Mouse (Mus musculus): ENCODE measurements around the gene Tmprss12. TPM values are rescaled to one million over a fixed set of nuclear protein-coding genes. Genes with fewer than 3 reads are reported as not detected.
"Not testable (repeated sequence)": the region's sequence is repeated elsewhere in the genome, so short reads cannot be mapped to it uniquely, and the experiment has no call there.

Gene Tmprss12
- polyA plus RNA-seq, 1 experiment from 2014 or later, result not detected

DNA sequence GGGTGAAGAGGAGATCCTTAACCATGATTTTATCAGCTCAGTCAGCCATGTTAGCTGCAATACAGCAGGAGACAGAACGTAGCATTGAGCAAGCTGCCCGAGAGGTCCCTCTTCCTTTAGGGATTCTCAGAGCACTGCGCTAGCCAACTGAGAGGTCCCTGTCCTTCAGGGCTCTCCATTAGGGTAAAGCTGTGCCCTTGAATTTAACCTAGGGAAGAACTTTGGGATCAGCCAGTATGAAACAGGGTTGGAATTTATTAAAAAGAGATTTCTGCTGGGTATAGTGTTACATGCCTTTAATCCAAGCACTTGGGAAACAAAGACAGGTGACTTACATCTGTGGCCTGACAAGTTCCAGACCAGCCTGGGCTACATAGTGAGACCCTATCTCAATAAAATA, 3.1 kb upstream of the Tmprss12 start:
- no peak overlapping the region for H3K4me3 ChIP-seq
- ATAC-seq (ENCODE audit: low FRiP score, low read depth), result no peak
- H3K4me1 ChIP-seq, result no peaks in the 10 kb centered on the region
- no peaks in the 10 kb centered on the region for H3K36me3 ChIP-seq
- no peaks in the 10 kb centered on the region for H3K27me3 ChIP-seq
- 89% methylated on average over 3 of the region's 3 CpGs for WGBS
- peaks cover 14% of the 10 kb centered on the region; the same call in 1 of the 2 replicates for H3K9me3 ChIP-seq
- H3K9ac ChIP-seq, result no peak overlapping the region
- no peak overlapping the region for H3K4me2 ChIP-seq (replicated peaks)
- H3K27ac ChIP-seq, result no peak overlapping the region

DNA sequence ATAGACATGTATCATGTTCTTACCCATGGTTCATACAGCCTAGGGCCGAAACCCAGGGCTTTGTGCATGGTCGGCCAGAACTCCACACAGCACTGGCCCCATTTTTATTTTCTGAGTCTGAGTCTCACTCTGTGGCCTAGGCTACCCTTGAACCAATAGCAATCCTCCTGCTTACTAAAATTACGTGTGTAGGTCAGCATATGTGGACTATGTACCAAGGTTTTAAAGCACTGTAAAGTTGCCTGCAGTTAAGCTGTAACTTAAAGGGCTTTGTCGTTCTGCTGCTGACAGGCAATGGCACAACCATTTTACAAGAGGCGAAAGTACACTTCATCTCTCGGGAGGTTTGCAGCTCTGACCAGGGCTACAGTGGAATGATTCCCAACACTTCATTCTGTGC, 8.3 kb downstream of the Tmprss12 start:
- no peak overlapping the region for H3K27ac ChIP-seq
- no peak overlapping the region for H3K4me2 ChIP-seq (replicated peaks)
- no peaks in the 10 kb centered on the region for H3K36me3 ChIP-seq
- 78% methylated on average over 6 of the region's 6 CpGs for WGBS
- H3K9me3 ChIP-seq, result no peaks in the 10 kb centered on the region
- H3K27me3 ChIP-seq, result no peaks in the 10 kb centered on the region
- no peak overlapping the region for H3K9ac ChIP-seq
- no peak for ATAC-seq (ENCODE audit: low FRiP score, low read depth)
- no peaks in the 10 kb centered on the region for H3K4me1 ChIP-seq
- no peak overlapping the region for H3K4me3 ChIP-seq

- no peak overlapping the region for H3K4me3 ChIP-seq
- H3K27ac ChIP-seq, result no peak overlapping the region
- H3K4me1 ChIP-seq, result no peaks in the 10 kb centered on the region
- no peak overlapping the region for H3K9ac ChIP-seq
- 85% methylated on average over 5 of the region's 5 CpGs for WGBS
- H3K36me3 ChIP-seq, result no peaks in the 10 kb centered on the region
- H3K9me3 ChIP-seq, result no peaks in the 10 kb centered on the region
- H3K4me2 ChIP-seq (replicated peaks), result no peak overlapping the region
- ATAC-seq (ENCODE audit: low FRiP score, low read depth), result no peak
- H3K27me3 ChIP-seq, result no peaks in the 10 kb centered on the region
These were observed 10.2 kb downstream of the Tmprss12 start for GRCm38 (mm10) chr15:100290858-100291257.

DNA sequence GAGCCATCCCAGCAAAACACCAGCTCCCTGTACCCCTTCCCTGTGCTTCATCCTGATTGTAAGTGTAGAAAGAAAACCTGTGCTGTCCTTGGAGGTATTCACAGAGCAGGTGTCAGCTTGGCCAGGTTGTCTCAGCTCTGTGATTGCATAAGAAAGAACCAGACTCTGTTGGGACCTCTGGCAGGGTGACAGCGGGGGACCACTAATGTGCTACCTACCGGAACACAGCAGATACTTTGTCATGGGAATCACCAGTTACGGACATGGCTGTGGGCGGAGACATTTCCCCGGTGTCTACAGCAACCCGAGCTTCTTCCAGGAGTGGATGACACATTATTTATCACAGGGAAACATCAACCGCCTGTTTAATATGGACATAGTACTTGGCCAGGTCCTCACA, 11.7 kb downstream of the Tmprss12 start:
- 73% methylated on average over 7 of the region's 7 CpGs for WGBS
- Histone ChIP-seq H3K9me3 (no peaks in the 10 kb centered on the region), H3K36me3 (no peaks in the 10 kb centered on the region), H3K4me2 (replicated peaks) (no peak overlapping the region), H3K4me1 (no peaks in the 10 kb centered on the region), H3K9ac (no peak overlapping the region), H3K27me3 (no peaks in the 10 kb centered on the region), H3K4me3 (no peak overlapping the region), H3K27ac (no peak overlapping the region)
- ATAC-seq (ENCODE audit: low FRiP score, low read depth), result no peak

GRCm38 (mm10) chr15:100297856-100298255, 17.2 kb downstream of the Tmprss12 start:
- H3K9me3 ChIP-seq, result peaks cover 4% of the 10 kb centered on the region; the same call in 1 of the 2 replicates
- H3K27me3 ChIP-seq, result no peaks in the 10 kb centered on the region
- ATAC-seq (ENCODE audit: low FRiP score, low read depth), result no peak
- no peak overlapping the region for H3K4me3 ChIP-seq
- no peak overlapping the region for H3K4me2 ChIP-seq (replicated peaks)
- H3K9ac ChIP-seq, result no peak overlapping the region
- no peak overlapping the region for H3K27ac ChIP-seq
- H3K4me1 ChIP-seq, result no peaks in the 10 kb centered on the region
- 89% methylated on average over 5 of the region's 5 CpGs for WGBS
- H3K36me3 ChIP-seq, result no peaks in the 10 kb centered on the region

DNA sequence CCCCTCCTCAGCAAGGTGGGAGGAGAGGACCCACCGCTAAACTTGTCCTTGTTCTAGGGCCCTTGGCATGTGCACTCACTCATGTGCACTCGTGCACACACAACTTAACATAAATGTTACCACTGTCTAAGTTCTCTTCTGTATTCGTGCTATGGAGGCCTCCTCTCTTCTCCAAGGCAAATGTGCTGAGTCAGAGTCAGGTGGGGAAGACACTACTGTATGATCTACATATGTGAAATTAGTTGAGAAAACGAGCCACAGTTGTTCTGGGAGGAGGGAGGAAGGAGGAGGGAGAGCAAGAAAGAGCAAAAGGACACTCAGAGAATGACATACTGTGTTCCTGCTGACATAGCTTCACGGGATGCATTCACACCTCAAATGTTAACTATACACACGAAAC, 19.9 kb downstream of the Tmprss12 start:
- ATAC-seq (ENCODE audit: low FRiP score, low read depth), result no peak
- H3K4me3 ChIP-seq, result no peak overlapping the region
- peaks cover 4% of the 10 kb centered on the region; the same call in 1 of the 2 replicates for H3K9me3 ChIP-seq
- no peaks in the 10 kb centered on the region for H3K27me3 ChIP-seq
- 77% methylated on average over 6 of the region's 6 CpGs for WGBS
- H3K4me1 ChIP-seq, result 0 out of 2 replicates have a peak, but pooled peaks cover 4% of the 10 kb centered on the region
- no peak overlapping the region for H3K4me2 ChIP-seq (replicated peaks)
- H3K9ac ChIP-seq, result no peak overlapping the region
- no peak overlapping the region for H3K27ac ChIP-seq
- H3K36me3 ChIP-seq, result no peaks in the 10 kb centered on the region

DNA sequence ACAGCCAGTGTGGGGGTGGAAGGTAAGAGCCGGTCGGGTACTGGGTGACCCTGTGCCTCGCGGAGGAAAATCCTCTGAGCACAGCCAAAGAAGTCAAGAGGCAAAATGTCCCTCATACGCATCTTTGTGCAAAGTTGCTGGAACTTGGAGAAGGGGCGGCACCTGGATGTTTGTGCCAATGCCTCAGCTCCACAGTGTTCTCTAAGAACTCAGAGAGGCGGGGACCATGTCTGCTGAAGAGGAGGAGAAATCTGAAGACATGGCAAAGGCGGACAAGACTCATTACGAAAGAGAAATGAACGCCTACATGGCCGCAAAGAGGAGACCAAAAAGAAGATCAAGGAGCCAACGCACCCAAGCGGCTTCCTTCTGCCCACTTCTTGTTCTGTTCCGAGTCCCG, 20.9 kb downstream of the Tmprss12 start:
- Histone ChIP-seq H3K4me3 (no peak overlapping the region), H3K4me1 (0 out of 2 replicates have a peak, but pooled peaks cover 4% of the 10 kb centered on the region), H3K4me2 (replicated peaks) (no peak overlapping the region), H3K27me3 (no peaks in the 10 kb centered on the region), H3K9ac (no peak overlapping the region), H3K36me3 (no peaks in the 10 kb centered on the region), H3K9me3 (peaks cover 4% of the 10 kb centered on the region; the same call in 1 of the 2 replicates), H3K27ac (no peak overlapping the region)
- 86% methylated on average over 15 of the region's 15 CpGs for WGBS
- no peak for ATAC-seq (ENCODE audit: low FRiP score, low read depth)

- Histone ChIP-seq H3K9me3 (no peaks in the 10 kb centered on the region), H3K4me2 (replicated peaks) (peak overlapping the region; percentile 80), H3K36me3 (no peaks in the 10 kb centered on the region), H3K4me1 (0 out of 2 replicates have a peak, but pooled peaks cover 4% of the 10 kb centered on the region), H3K4me3 (peak overlapping the region; percentile 54), H3K27ac (no peak overlapping the region), H3K27me3 (no peaks in the 10 kb centered on the region), H3K9ac (no peak overlapping the region)
- no peak for ATAC-seq (ENCODE audit: low FRiP score, low read depth)
- WGBS, result 55% methylated on average over 8 of the region's 8 CpGs
These were observed 22.9 kb downstream of the Tmprss12 start for GRCm38 (mm10) chr15:100303428-100304018.

DNA sequence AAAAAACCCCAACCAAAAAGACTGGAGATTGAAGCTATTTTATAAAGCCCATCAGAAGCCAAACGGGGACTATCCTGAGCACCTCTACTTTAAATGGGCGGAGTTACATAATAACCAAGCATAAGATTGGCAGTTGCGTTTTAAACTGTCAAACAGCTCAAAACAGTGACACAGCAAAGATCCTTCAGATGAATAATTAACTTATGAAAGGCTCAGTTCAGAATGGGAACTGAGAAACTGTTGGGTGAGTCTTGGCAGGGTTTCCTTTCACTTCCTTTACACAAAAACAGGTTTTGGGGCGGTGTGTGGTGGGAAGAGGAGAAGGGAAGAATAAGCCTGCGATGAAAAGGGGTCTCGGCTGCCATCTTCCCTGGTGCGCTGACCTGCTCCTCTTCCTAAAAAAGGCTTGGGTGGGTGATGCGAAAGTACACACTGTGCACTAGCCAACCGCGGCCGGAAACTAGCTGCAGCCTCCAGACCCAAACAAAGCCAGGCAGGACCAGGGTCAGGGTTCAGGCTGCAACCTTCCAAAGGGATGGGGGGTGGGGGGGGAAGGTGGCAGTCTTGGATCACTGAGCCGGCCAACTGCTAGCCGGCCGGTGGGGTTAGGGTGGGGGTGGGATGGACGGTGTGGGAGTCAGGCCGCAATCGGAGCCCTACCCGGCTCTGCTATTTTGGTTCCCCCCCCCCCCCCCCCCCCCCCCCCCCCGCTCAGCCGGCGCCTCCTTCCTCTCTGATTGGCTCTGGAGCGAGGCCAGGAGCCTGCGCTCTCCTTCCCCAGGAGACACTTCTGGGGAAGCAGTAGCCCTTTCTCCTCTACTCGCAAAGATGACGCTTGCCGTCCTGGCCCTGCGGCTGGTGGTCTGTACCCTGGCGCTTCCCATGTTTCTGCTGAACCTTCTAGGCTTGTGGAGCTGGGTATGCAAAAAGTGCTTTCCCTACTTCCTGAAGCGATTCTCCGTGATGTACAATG, 23.7 kb downstream of the Tmprss12 start, which contains the start of gene Mettl7a1:
Mettl7a1 (plus strand) TSS at position 122 of the 973 bp plus-strand sequence.
- H3K4me3 ChIP-seq, result peak within 1 kb of the TSS; percentile 54
- WGBS, result 5% methylated on average over 23 of the region's 30 CpGs
- H3K36me3 ChIP-seq, result no peaks in the 10 kb centered on the region
- peak within 1 kb of the TSS; percentile 61; the same call in 1 of the 2 replicates for H3K27ac ChIP-seq
- no peaks in the 10 kb centered on the region for H3K9me3 ChIP-seq
- H3K9ac ChIP-seq, result peak within 1 kb of the TSS; percentile 68
- H3K4me2 ChIP-seq (replicated peaks), result peak within 1 kb of the TSS; percentile 80
- H3K4me1 ChIP-seq, result 0 out of 2 replicates have a peak, but pooled peaks cover 4% of the 10 kb centered on the region
- peak; percentile 75 for ATAC-seq (ENCODE audit: low FRiP score, low read depth)
- no peaks in the 10 kb centered on the region for H3K27me3 ChIP-seq

DNA sequence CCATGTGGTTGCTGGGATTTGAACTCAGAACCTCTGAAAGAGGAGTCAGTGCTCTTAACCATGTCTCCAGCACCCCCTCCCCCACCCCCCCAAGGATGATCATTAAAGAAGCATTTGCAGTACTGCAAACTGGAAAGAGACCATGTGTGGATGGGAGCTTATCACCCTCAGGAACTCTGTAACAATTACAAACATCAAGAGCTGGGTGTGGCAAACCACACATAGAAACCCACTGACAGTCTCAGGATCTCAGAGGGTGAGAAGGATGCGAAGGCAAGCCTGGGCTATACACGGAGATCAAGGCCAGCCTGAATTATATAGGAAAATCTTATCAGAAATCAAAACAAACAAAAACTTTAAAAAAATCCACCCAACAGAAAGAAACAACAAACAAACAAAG, 25.6 kb downstream of the Tmprss12 start:
- 82% methylated on average over 2 of the region's 2 CpGs for WGBS
- ATAC-seq (ENCODE audit: low FRiP score, low read depth), result no peak
- H3K4me1 ChIP-seq, result 0 out of 2 replicates have a peak, but pooled peaks cover 4% of the 10 kb centered on the region

GRCm38 (mm10) chr15:100307438-100308096, 26.9 kb downstream of the Tmprss12 start:
- ATAC-seq (ENCODE audit: low FRiP score, low read depth), result 0 out of 2 replicates have a peak, but pooled peaks have one; percentile 48
- WGBS, result 41% methylated on average over 11 of the region's 11 CpGs

More for the DNA sequence above, 25.6 kb downstream of the Tmprss12 start:
- H3K27ac ChIP-seq, result no peak overlapping the region
- no peaks in the 10 kb centered on the region for H3K36me3 ChIP-seq
- H3K9ac ChIP-seq, result no peak overlapping the region
- no peaks in the 10 kb centered on the region for H3K9me3 ChIP-seq
- no peaks in the 10 kb centered on the region for H3K27me3 ChIP-seq
- H3K4me2 ChIP-seq (replicated peaks), result no peak overlapping the region
- no peak overlapping the region for H3K4me3 ChIP-seq

More at GRCm38 (mm10) chr15:100307438-100308096, 26.9 kb downstream of the Tmprss12 start:
- H3K9ac ChIP-seq; H3K4me2 ChIP-seq (replicated peaks); H3K9me3 ChIP-seq; H3K4me3 ChIP-seq; H3K27me3 ChIP-seq; H3K27ac ChIP-seq; H3K36me3 ChIP-seq: not testable (repeated sequence)
- H3K4me1 ChIP-seq, result 0 out of 2 replicates have a peak, but pooled peaks cover 14% of the 10 kb centered on the region
